Mouse (Mus musculus): ENCODE data around the gene Aspg.

DNA sequence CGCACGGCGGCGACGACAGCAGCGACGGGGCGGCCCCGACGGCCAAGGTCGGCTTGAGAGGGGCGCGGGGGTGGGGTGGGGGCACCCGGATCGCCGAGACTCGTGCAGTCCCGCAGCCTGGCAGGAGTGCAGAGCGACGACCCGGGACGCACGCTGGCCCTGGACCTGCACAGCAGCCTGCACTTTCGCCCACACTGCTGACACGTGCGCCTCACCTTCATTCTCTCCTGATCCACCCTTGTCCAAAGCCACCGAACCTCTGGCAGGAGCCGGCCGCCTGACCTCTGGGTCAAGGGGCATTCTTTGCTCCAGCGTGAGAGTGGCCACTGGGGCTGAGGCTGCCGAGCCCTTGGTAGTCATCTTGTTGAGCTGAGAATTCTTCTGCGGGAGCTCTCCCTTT, 24.5 kb downstream of the Aspg start:
- TF ChIP-seq CTCF (IDR thresholded peaks at IDR 0.05; ENCODE audit: low read depth, low read length) (no peak), GATA1 (IDR thresholded peaks at IDR 0.05; ENCODE audit: borderline replicate concordance, low read length) (no peak), TAL1 (conservative IDR thresholded peaks at IDR 0.05; ENCODE audit: low read depth, low read length) (no peak), POLR2AphosphoS5 (IDR thresholded peaks at IDR 0.05; ENCODE audit: insufficient replicate concordance, low read depth, low read length) (no peak)
